Mouse (Mus musculus): ENCODE data around the gene 2700097O09Rik. TPM values are rescaled to one million over a fixed set of nuclear protein-coding genes. Genes with fewer than 3 reads are reported as not detected.

2700097O09Rik gene
- polyA plus RNA-seq, 1 experiment from 2014 or later, result 33.0 TPM

- Histone ChIP-seq H3K4me1 (replicated peaks; ENCODE audit: control insufficient read depth, insufficient read depth, low read length) (no peaks in the 10 kb centered on the region), H3K36me3 (ENCODE audit: control insufficient read depth, insufficient read depth, low read length) (no peaks in the 10 kb centered on the region), H3K27me3 (ENCODE audit: control insufficient read depth, insufficient read depth, low read length) (no peaks in the 10 kb centered on the region), H3K27ac (ENCODE audit: low read depth, low read length) (no peak overlapping the region), H3K9ac (ENCODE audit: low read depth, low read length) (no peak overlapping the region), H3K4me3 (ENCODE audit: low read depth, low read length) (no peak overlapping the region), H3K9me3 (ENCODE audit: control insufficient read depth, low read length) (no peaks in the 10 kb centered on the region), H3K4me2 (replicated peaks; ENCODE audit: low read depth, low read length) (no peak overlapping the region)
- WGBS, result 76% methylated on average over 4 of the region's 4 CpGs
- no peak for ATAC-seq (ENCODE audit: low FRiP score)
- no peak for DNase-seq (ENCODE audit: low spot score)
These were observed 7.4 kb downstream of the 2700097O09Rik start for GRCm38 (mm10) chr12:55072495-55072894.

- Histone ChIP-seq H3K4me1 (replicated peaks; ENCODE audit: control insufficient read depth, insufficient read depth, low read length) (no peaks in the 10 kb centered on the region), H3K36me3 (ENCODE audit: control insufficient read depth, insufficient read depth, low read length) (no peaks in the 10 kb centered on the region), H3K27me3 (ENCODE audit: control insufficient read depth, insufficient read depth, low read length) (no peaks in the 10 kb centered on the region), H3K9me3 (ENCODE audit: control insufficient read depth, low read length) (no peaks in the 10 kb centered on the region), H3K9ac (ENCODE audit: low read depth, low read length) (no peak overlapping the region), H3K4me2 (replicated peaks; ENCODE audit: low read depth, low read length) (no peak overlapping the region), H3K27ac (ENCODE audit: low read depth, low read length) (no peak overlapping the region), H3K4me3 (ENCODE audit: low read depth, low read length) (no peak overlapping the region)
- whole genome bisulfite sequencing, result 96% methylated on average over 1 of the region's 1 CpGs
- DNase-seq (ENCODE audit: low spot score) (no peak), ATAC-seq (ENCODE audit: low FRiP score) (no peak)
These were observed 17.8 kb downstream of the 2700097O09Rik start for GRCm38 (mm10) chr12:55062141-55062540.

- Histone ChIP-seq H3K9ac (ENCODE audit: low read depth, low read length) (no peak overlapping the region), H3K4me3 (ENCODE audit: low read depth, low read length) (no peak overlapping the region), H3K4me1 (replicated peaks; ENCODE audit: control insufficient read depth, insufficient read depth, low read length) (no peaks in the 10 kb centered on the region), H3K4me2 (replicated peaks; ENCODE audit: low read depth, low read length) (no peak overlapping the region), H3K36me3 (ENCODE audit: control insufficient read depth, insufficient read depth, low read length) (no peaks in the 10 kb centered on the region), H3K27me3 (ENCODE audit: control insufficient read depth, insufficient read depth, low read length) (no peaks in the 10 kb centered on the region), H3K27ac (ENCODE audit: low read depth, low read length) (no peak overlapping the region), H3K9me3 (ENCODE audit: control insufficient read depth, low read length) (no peaks in the 10 kb centered on the region)
- ATAC-seq (ENCODE audit: low FRiP score), result no peak
- no peak for DNase-seq (ENCODE audit: low spot score)
- 88% methylated on average over 10 of the region's 10 CpGs for WGBS
These were observed 18.9 kb downstream of the 2700097O09Rik start for GRCm38 (mm10) chr12:55061006-55061405.

DNA sequence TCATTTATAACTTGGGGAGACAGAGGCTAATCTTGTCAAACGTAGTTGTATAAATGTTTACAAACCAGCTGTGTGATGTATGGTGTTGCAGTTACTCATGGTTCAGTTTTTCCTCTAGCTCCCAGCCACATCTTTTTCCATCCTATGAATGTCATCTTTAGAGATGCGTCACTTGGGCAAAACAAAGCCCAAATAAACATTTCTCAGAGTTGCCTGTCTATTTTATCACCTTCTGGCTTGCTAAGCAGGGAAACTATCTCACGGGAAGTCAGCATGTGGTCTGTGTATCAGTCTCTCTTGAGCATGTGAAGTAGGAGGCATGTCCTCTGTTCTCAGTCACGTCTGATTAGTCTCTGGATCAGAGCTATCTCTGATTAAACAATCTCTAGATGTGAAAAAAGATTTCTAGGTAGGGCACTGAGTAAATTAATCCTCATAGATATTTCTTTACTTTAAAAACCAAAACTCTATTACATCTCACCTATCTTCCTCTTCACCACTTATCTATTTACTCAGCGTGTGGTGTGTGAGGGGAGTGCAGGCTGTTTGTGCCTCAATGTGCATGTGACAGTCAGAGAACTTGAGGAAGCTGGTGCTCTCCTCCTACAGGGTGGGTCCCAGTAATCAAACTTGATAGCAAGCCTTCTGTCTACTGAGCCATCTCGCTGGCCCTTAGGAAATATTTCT lies 19.6 kb downstream of the 2700097O09Rik start:
- Histone ChIP-seq H3K4me2 (replicated peaks; ENCODE audit: low read depth, low read length) (no peak overlapping the region), H3K9me3 (ENCODE audit: control insufficient read depth, low read length) (no peaks in the 10 kb centered on the region), H3K36me3 (ENCODE audit: control insufficient read depth, insufficient read depth, low read length) (no peaks in the 10 kb centered on the region), H3K4me3 (ENCODE audit: low read depth, low read length) (no peak overlapping the region), H3K9ac (ENCODE audit: low read depth, low read length) (no peak overlapping the region), H3K27me3 (ENCODE audit: control insufficient read depth, insufficient read depth, low read length) (no peaks in the 10 kb centered on the region), H3K27ac (ENCODE audit: low read depth, low read length) (no peak overlapping the region), H3K4me1 (replicated peaks; ENCODE audit: control insufficient read depth, insufficient read depth, low read length) (no peaks in the 10 kb centered on the region)
- no peak for ATAC-seq (ENCODE audit: low FRiP score)
- WGBS, result 89% methylated on average over 6 of the region's 6 CpGs
- no peak for DNase-seq (ENCODE audit: low spot score)

GRCm38 (mm10) chr12:55059812-55060211 lies 20.1 kb downstream of the 2700097O09Rik start:
- H3K27me3 ChIP-seq (ENCODE audit: control insufficient read depth, insufficient read depth, low read length), result no peaks in the 10 kb centered on the region
- no peak overlapping the region for H3K27ac ChIP-seq (ENCODE audit: low read depth, low read length)
- no peaks in the 10 kb centered on the region for H3K4me1 ChIP-seq (replicated peaks; ENCODE audit: control insufficient read depth, insufficient read depth, low read length)
- WGBS, result 78% methylated on average over 3 of the region's 3 CpGs
- no peaks in the 10 kb centered on the region for H3K36me3 ChIP-seq (ENCODE audit: control insufficient read depth, insufficient read depth, low read length)
- DNase-seq (ENCODE audit: low spot score) (no peak), ATAC-seq (ENCODE audit: low FRiP score) (no peak)
- no peak overlapping the region for H3K4me2 ChIP-seq (replicated peaks; ENCODE audit: low read depth, low read length)
- no peak overlapping the region for H3K4me3 ChIP-seq (ENCODE audit: low read depth, low read length)
- H3K9ac ChIP-seq (ENCODE audit: low read depth, low read length), result no peak overlapping the region
- H3K9me3 ChIP-seq (ENCODE audit: control insufficient read depth, low read length), result no peaks in the 10 kb centered on the region

- no peak for DNase-seq (ENCODE audit: low spot score)
- Histone ChIP-seq H3K9me3 (ENCODE audit: control insufficient read depth, low read length) (no peaks in the 10 kb centered on the region), H3K36me3 (ENCODE audit: control insufficient read depth, insufficient read depth, low read length) (no peaks in the 10 kb centered on the region), H3K9ac (ENCODE audit: low read depth, low read length) (no peak overlapping the region), H3K4me3 (ENCODE audit: low read depth, low read length) (no peak overlapping the region), H3K27ac (ENCODE audit: low read depth, low read length) (no peak overlapping the region), H3K4me1 (replicated peaks; ENCODE audit: control insufficient read depth, insufficient read depth, low read length) (no peaks in the 10 kb centered on the region), H3K4me2 (replicated peaks; ENCODE audit: low read depth, low read length) (no peak overlapping the region), H3K27me3 (ENCODE audit: control insufficient read depth, insufficient read depth, low read length) (no peaks in the 10 kb centered on the region)
- WGBS, result 66% methylated on average over 6 of the region's 6 CpGs
- no peak for ATAC-seq (ENCODE audit: low FRiP score)
These were observed 20.9 kb downstream of the 2700097O09Rik start for GRCm38 (mm10) chr12:55058865-55059615.

DNA sequence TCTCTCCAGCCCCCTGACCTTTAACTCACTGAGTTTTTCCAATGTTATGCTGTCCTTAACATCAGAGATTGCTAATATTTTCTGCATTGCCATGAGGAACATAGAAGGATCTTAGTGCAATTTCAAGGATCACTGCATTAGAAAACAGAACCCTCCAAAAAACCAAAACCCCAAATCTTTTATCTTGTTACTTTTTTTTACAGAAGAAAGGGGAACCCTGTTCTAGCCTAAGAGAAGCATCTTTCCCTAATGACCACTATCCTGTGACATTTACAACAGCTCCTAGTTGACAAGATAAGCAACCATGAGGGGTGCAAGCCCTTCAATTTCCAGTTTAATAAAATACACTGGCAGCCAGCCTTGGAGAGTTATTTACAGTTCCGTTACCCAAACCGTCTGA lies 23.2 kb downstream of the 2700097O09Rik start:
- ATAC-seq (ENCODE audit: low FRiP score), result no peak
- H3K36me3 ChIP-seq (ENCODE audit: control insufficient read depth, insufficient read depth, low read length), result no peaks in the 10 kb centered on the region
- H3K27me3 ChIP-seq (ENCODE audit: control insufficient read depth, insufficient read depth, low read length), result no peaks in the 10 kb centered on the region
- H3K9ac ChIP-seq (ENCODE audit: low read depth, low read length), result no peak overlapping the region
- 92% methylated on average over 2 of the region's 2 CpGs for WGBS
- no peaks in the 10 kb centered on the region for H3K4me1 ChIP-seq (replicated peaks; ENCODE audit: control insufficient read depth, insufficient read depth, low read length)
- H3K27ac ChIP-seq (ENCODE audit: low read depth, low read length), result no peak overlapping the region
- no peaks in the 10 kb centered on the region for H3K9me3 ChIP-seq (ENCODE audit: control insufficient read depth, low read length)
- no peak overlapping the region for H3K4me2 ChIP-seq (replicated peaks; ENCODE audit: low read depth, low read length)
- no peak for DNase-seq (ENCODE audit: low spot score)
- no peak overlapping the region for H3K4me3 ChIP-seq (ENCODE audit: low read depth, low read length)

GRCm38 (mm10) chr12:55054551-55055241 lies 25.2 kb downstream of the 2700097O09Rik start:
- H3K9ac ChIP-seq (ENCODE audit: low read depth, low read length), result no peak overlapping the region
- no peak for ATAC-seq (ENCODE audit: low FRiP score)
- H3K9me3 ChIP-seq (ENCODE audit: control insufficient read depth, low read length), result no peaks in the 10 kb centered on the region
- H3K27me3 ChIP-seq (ENCODE audit: control insufficient read depth, insufficient read depth, low read length), result no peaks in the 10 kb centered on the region
- no peaks in the 10 kb centered on the region for H3K4me1 ChIP-seq (replicated peaks; ENCODE audit: control insufficient read depth, insufficient read depth, low read length)
- no peak overlapping the region for H3K4me3 ChIP-seq (ENCODE audit: low read depth, low read length)
- WGBS, result 83% methylated on average over 2 of the region's 2 CpGs
- no peak overlapping the region for H3K4me2 ChIP-seq (replicated peaks; ENCODE audit: low read depth, low read length)
- H3K36me3 ChIP-seq (ENCODE audit: control insufficient read depth, insufficient read depth, low read length), result no peaks in the 10 kb centered on the region
- H3K27ac ChIP-seq (ENCODE audit: low read depth, low read length), result no peak overlapping the region
- no peak for DNase-seq (ENCODE audit: low spot score)
